Mouse (Mus musculus): Measurements from ENCODE around the gene Ambp.

DNA sequence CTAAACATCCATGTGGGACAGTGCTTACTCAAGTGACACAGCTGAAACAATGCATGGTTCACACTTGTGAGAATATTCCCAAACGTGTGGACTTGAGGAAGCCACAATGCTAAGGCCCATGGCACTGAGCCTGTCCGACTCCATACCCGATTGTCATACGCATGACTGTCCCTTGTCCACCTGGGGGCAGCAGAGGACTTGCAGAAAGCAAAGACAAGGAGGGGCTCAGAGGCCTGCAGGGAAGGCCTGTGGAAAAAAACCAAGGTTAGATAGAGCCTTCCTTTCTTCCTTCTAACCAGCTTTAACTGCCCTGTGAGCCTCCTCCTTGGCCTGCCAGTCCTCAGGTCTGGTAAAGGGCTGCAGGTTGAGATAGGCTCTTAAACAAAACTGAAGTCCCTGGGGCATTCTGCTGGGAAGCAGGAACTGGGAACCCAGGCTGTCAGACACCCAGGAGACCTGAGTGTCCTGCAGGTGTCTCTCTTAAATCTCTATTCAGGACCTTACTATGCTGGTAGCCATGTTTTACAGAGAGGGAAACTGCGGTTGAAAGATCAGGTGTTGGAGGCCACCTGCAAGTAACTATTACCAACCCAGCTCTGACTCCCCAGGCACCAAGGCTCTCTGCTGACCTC is 4.5 kb upstream of the Ambp start:
- TF ChIP-seq CTCF (IDR thresholded peaks at IDR 0.05; ENCODE audit: low read depth): peak; percentile 97
- TF ChIP-seq EP300 (IDR thresholded peaks at IDR 0.05; ENCODE audit: low read depth): no peak
